Mouse (Mus musculus): Measurements from ENCODE around the gene Serpinc1. TPM values are rescaled to one million over a fixed set of nuclear protein-coding genes. Genes with fewer than 3 reads are reported as not detected.

Serpinc1 gene
- total RNA-seq, 2 experiments from 2014 or later = 0.17 to 0.57 TPM

GRCm38 (mm10) chr1:161039741-161040425 lies 61.5 kb downstream of the Serpinc1 start:
- intact Hi-C loops (cut with DNase I) = loop anchor here (5.0 kb wide), 1 partner anchor 32 kb away; the partner anchor contains the start of genes Cenpl and Dars2
- DNase-seq = no peak

DNA sequence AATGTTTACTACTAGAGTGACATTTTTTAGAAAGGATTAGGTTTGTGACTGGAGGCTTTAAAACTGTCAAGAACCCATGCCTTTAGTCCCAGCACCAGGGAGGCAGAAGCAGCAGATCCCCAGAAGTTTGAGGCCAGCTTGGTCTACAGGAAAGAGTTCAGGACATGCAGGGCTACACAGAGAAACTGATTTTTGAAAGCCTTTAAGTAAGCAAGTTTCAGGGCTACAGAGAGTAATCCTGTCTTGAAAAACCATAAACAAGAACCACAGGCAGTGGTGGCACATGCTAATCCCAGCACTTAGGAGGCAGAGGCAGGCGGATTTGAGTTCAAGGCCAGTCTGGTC lies 62.0 kb downstream of the Serpinc1 start:
- intact Hi-C loops (cut with DNase I) = no loop called here
- no peak for DNase-seq

GRCm38 (mm10) chr1:161040855-161041254 lies 62.5 kb downstream of the Serpinc1 start:
- intact Hi-C loops (cut with DNase I) = no loop called here
- no peak for DNase-seq

GRCm38 (mm10) chr1:161041261-161042020 lies 63.1 kb downstream of the Serpinc1 start:
- DNase-seq = no peak
- intact Hi-C loops (cut with DNase I) = no loop called here

GRCm38 (mm10) chr1:161046972-161047371 lies 68.6 kb downstream of the Serpinc1 start:
- no peak for DNase-seq
- intact Hi-C loops (cut with DNase I) = no loop called here

Other genes with a start within 250 kb of the Serpinc1 start
- gene Rabgap1l, start 185.4 kb upstream of the Serpinc1 start, total RNA-seq (2021) = 10 to 100 TPM; 89.0 to 92.4 TPM
- 10 to 100 TPM; 42.2 to 43.7 TPM for gene Rc3h1, start 72.2 kb upstream of the Serpinc1 start, total RNA-seq (2021)
- gene Zbtb37, start 56.3 kb downstream of the Serpinc1 start, total RNA-seq (2021) = 10 to 100 TPM; 14.5 to 17.7 TPM
- 10 to 100 TPM; 16.7 to 19.2 TPM for gene Dars2, start 92.1 kb downstream of the Serpinc1 start, total RNA-seq (2021)
- gene Cenpl, start 92.1 kb downstream of the Serpinc1 start, total RNA-seq (2021) = 1 to 10 TPM; 3.7 to 4.2 TPM
- gene Klhl20, start 152.9 kb downstream of the Serpinc1 start, total RNA-seq (2021) = 10 to 100 TPM; 12.5 to 15.2 TPM
- gene Ankrd45, start 164.1 kb downstream of the Serpinc1 start, total RNA-seq (2021) = 1 to 10 TPM; 2.4 to 3.1 TPM
- gene Tex50, start 180.7 kb downstream of the Serpinc1 start, total RNA-seq (2021) = not detected

Measured in heart, postnatal 10 days (tissue).